Mouse (Mus musculus) lung, embryonic 14.5 days (tissue): Measurements from ENCODE around the gene Llgl1. TPM values are rescaled to one million over a fixed set of nuclear protein-coding genes. Genes with fewer than 3 reads are reported as not detected.

Experiments
- ATAC-seq: fragments of 200-750 bp; cut with Nextera tagmentation; 2 replicates; pipeline ENCODE4 v1.8.0; 2017; ENCODE audit warnings: mild to moderate bottlenecking, moderate TSS enrichment, moderate library complexity; ENCODE audit not compliant: insufficient read depth
- DNase-seq: peaks from one replicate; pipeline ENCODE4 v3.0.0-alpha.2; 2015
- H3K27ac ChIP-seq: fragments of 300-500 bp; sonication (generic); 2 replicates; pipeline ENCODE4 v1.5.1; 2014; ENCODE audit warnings: low read depth, mild to moderate bottlenecking, moderate library complexity
- H3K27me3 ChIP-seq: fragments of 300-500 bp; sonication (generic); 2 replicates; pipeline ENCODE4 v1.6.1; 2014; ENCODE audit warnings: low read length, control low read depth; ENCODE audit not compliant: insufficient read depth
- H3K36me3 ChIP-seq: fragments of 300-500 bp; sonication (generic); 2 replicates; pipeline ENCODE4 v1.6.1; 2014; ENCODE audit warnings: control low read depth; ENCODE audit not compliant: insufficient read depth
- H3K4me1 ChIP-seq: fragments of 300-500 bp; sonication (generic); 2 replicates; pipeline ENCODE4 v1.6.1; 2014; ENCODE audit warnings: antibody characterized with exemption, control low read depth; ENCODE audit not compliant: insufficient read depth
- H3K4me2 ChIP-seq: fragments of 300-500 bp; sonication (generic); 2 replicates; pipeline ENCODE4 v1.6.1; 2014; ENCODE audit warnings: mild to moderate bottlenecking
- H3K4me3 ChIP-seq: fragments of 300-500 bp; sonication (generic); 2 replicates; pipeline ENCODE4 v1.5.1; 2014; ENCODE audit warnings: low read depth, low read length
- H3K9ac ChIP-seq: fragments of 300-500 bp; sonication (generic); 2 replicates; pipeline ENCODE4 v1.6.1; 2014
- H3K9me3 ChIP-seq: fragments of 300-500 bp; sonication (generic); 2 replicates; pipeline ENCODE4 v1.6.1; 2016; ENCODE audit warnings: low read depth, low read length, control low read depth
- CTCF ChIP-seq: IDR thresholded peaks from 2 replicates; pipeline ENCODE4 v1.5.1; 2016; ENCODE audit warnings: antibody characterized with exemption, low read depth
- WGBS: fragments of 180-500 bp; shearing (Covaris S2); extraction: QIAGEN DNeasy Blood & Tissue Kit; methylation state at CpG from one replicate; pipeline ENCODE4 v1.1.7; 2014; 5-methylcytosine and 5-hydroxymethylcytosine counted together
- polyA plus RNA-seq: library from polyadenylated mRNA; unstranded; fragments of >200 nt; fragmentation: Nextera tagmentation; extraction: Ambion mirVana; gene quantifications from 2 replicates; pipeline ENCODE4 v1.2.1, GENCODE M21; 2014

Llgl1 gene
- polyA plus RNA-seq, 1 experiment from 2014 or later: 69.6 TPM

- 90% methylated on average over 45 of the region's 45 CpGs for WGBS
- TF ChIP-seq CTCF: no peak
- Histone ChIP-seq H3K27ac (no peak overlapping the region), H3K4me2 (no peak overlapping the region), H3K36me3 (peaks cover 97% of the 10 kb centered on the region), H3K4me3 (no peak overlapping the region), H3K9ac (no peak overlapping the region), H3K9me3 (no peaks in the 10 kb centered on the region), H3K27me3 (no peaks in the 10 kb centered on the region), H3K4me1 (no peaks in the 10 kb centered on the region)
- ATAC-seq: no peak
- no peak for DNase-seq
Observed at GRCm38 (mm10) chr11:60709481-60710465, 10.2 kb downstream of the Llgl1 start.

GRCm38 (mm10) chr11:60711218-60711617, 11.7 kb downstream of the Llgl1 start:
- H3K4me3 ChIP-seq: no peak overlapping the region
- peaks cover 99% of the 10 kb centered on the region for H3K36me3 ChIP-seq

GRCm38 (mm10) chr11:60712040-60712439, 12.5 kb downstream of the Llgl1 start:
- no peak overlapping the region for H3K4me3 ChIP-seq
- no peak for DNase-seq
- no peak overlapping the region for H3K4me2 ChIP-seq
- WGBS: 88% methylated on average over 18 of the region's 18 CpGs
- H3K4me1 ChIP-seq: no peaks in the 10 kb centered on the region
- H3K27ac ChIP-seq: no peak overlapping the region
- ATAC-seq: no peak
- H3K36me3 ChIP-seq: peaks cover 99% of the 10 kb centered on the region
- H3K9me3 ChIP-seq: no peaks in the 10 kb centered on the region
- no peaks in the 10 kb centered on the region for H3K27me3 ChIP-seq
- TF ChIP-seq CTCF: no peak
- H3K9ac ChIP-seq: no peak overlapping the region

More at GRCm38 (mm10) chr11:60711218-60711617, 11.7 kb downstream of the Llgl1 start:
- no peak overlapping the region for H3K4me2 ChIP-seq
- whole genome bisulfite sequencing: 91% methylated on average over 17 of the region's 17 CpGs
- TF ChIP-seq CTCF: no peak
- H3K9ac ChIP-seq: no peak overlapping the region
- DNase-seq (no peak), ATAC-seq (no peak)
- H3K27ac ChIP-seq: no peak overlapping the region
- no peaks in the 10 kb centered on the region for H3K9me3 ChIP-seq
- H3K4me1 ChIP-seq: no peaks in the 10 kb centered on the region
- no peaks in the 10 kb centered on the region for H3K27me3 ChIP-seq

GRCm38 (mm10) chr11:60712639-60713255, 13.2 kb downstream of the Llgl1 start:
- Histone ChIP-seq H3K9ac (no peak overlapping the region), H3K27me3 (no peaks in the 10 kb centered on the region), H3K27ac (no peak overlapping the region), H3K36me3 (peaks cover 98% of the 10 kb centered on the region), H3K9me3 (no peaks in the 10 kb centered on the region), H3K4me2 (no peak overlapping the region), H3K4me3 (no peak overlapping the region), H3K4me1 (no peaks in the 10 kb centered on the region)
- no peak for DNase-seq
- no peak for TF ChIP-seq CTCF
- WGBS: 92% methylated on average over 13 of the region's 13 CpGs
- ATAC-seq: no peak

GRCm38 (mm10) chr11:60715833-60716232, 16.3 kb downstream of the Llgl1 start:
- Histone ChIP-seq H3K9ac (no peak overlapping the region), H3K4me3 (no peak overlapping the region), H3K36me3 (peaks cover 99% of the 10 kb centered on the region), H3K4me1 (no peaks in the 10 kb centered on the region), H3K27ac (no peak overlapping the region), H3K9me3 (no peaks in the 10 kb centered on the region), H3K4me2 (no peak overlapping the region), H3K27me3 (no peaks in the 10 kb centered on the region)
- WGBS: 86% methylated on average over 5 of the region's 5 CpGs
- DNase-seq: no peak
- TF ChIP-seq CTCF: no peak
- ATAC-seq: no peak

- WGBS: 63% methylated on average over 5 of the region's 5 CpGs
- no peak for TF ChIP-seq CTCF
- no peak overlapping the region for H3K4me3 ChIP-seq
- peaks cover 99% of the 10 kb centered on the region for H3K36me3 ChIP-seq
- no peak for DNase-seq
- ATAC-seq: no peak
- H3K27ac ChIP-seq: no peak overlapping the region
- H3K4me2 ChIP-seq: no peak overlapping the region
- H3K9ac ChIP-seq: no peak overlapping the region
- H3K4me1 ChIP-seq: no peaks in the 10 kb centered on the region
- H3K9me3 ChIP-seq: no peaks in the 10 kb centered on the region
- H3K27me3 ChIP-seq: no peaks in the 10 kb centered on the region
Observed at GRCm38 (mm10) chr11:60719263-60719662, 19.7 kb downstream of the Llgl1 start.

- peak within 1 kb of the TSS; percentile 83 for H3K27ac ChIP-seq
- peak within 1 kb of the TSS; percentile 77 for H3K4me2 ChIP-seq
- DNase-seq: peak; percentile 89
- peak; percentile 82 for ATAC-seq
- H3K9me3 ChIP-seq: no peaks in the 10 kb centered on the region
- peaks cover 44% of the 10 kb centered on the region for H3K36me3 ChIP-seq
- peak within 1 kb of the TSS; percentile 87 for H3K9ac ChIP-seq
- peak; percentile 62 for TF ChIP-seq CTCF
- peaks cover 18% of the 10 kb centered on the region for H3K4me1 ChIP-seq
- WGBS: under 1% methylated on average over 62 of the region's 71 CpGs
- H3K27me3 ChIP-seq: no peaks in the 10 kb centered on the region
- H3K4me3 ChIP-seq: peak within 1 kb of the TSS; percentile 87
Observed at GRCm38 (mm10) chr11:60726601-60727391, 27.3 kb downstream of the Llgl1 start, which contains the start of gene Flii. Flii (minus strand) TSS chr11:60727263.
